8 mouse cellular contexts compared by ENCODE assay signal in the genomic region with DNA sequence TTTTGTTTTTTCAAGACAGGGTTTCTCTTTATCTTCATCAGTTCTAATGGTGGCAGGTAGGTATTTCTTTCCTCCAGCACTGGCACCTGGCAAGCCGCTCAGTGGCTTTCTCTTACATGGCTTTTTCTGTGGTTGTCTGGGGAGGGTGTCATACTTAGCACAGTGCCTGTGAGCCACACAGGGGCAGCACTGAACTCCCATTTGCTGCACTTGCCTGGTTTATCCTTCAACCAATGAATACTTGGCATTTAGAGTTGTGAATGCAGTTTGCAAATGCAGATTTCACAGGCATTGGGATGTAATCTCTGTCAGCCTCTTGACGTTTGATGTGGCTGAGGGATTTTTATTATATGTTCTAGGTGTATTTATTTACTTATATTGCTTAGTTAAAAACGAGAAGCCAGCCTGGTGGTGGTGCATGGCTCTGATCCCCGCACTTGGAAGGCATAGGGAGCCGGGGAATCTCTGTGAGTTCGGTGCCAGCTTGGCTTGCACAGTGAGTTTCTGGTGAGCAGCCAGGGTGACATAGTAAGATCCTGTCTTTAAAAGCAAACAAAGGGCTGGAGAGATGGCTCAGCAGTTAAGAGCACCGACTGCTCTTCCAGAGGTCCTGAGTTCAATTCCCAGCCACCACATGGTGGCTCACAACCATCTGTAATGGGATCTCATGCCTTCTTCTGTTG. TPM values are rescaled to one million over a fixed set of nuclear protein-coding genes. Genes with fewer than 3 reads are reported as not detected.
DNase-seq lines count a peak whose midpoint lies in the region.

No protein-coding gene starts in this region.

- DNase-seq in layer of hippocampus, adult 11-12 months (ENCODE audit: low spot score), result peak; percentile 69
- DNase-seq in layer of hippocampus, postnatal 25 days (ENCODE audit: extremely low spot score in 1 of 2, low spot score in 1 of 2), result no peak
- DNase-seq in CD4-positive, CD25-positive, alpha-beta regulatory T cell, adult 2 months (ENCODE audit: low read depth, low spot score), result peak; percentile 70
- peak; percentile 50 for DNase-seq in Muller cell, postnatal 12 days (ENCODE audit: inconsistent ontology term)
- DNase-seq in heart, postnatal 10 days, result peak; percentile 44 to 54
- no peak for DNase-seq in spleen, postnatal 4 days (ENCODE audit: low spot score in 2 of 2)
- DNase-seq in spleen, adult 12 weeks (ENCODE audit: low spot score), result no peak
- DNase-seq in urinary bladder, postnatal 10 days (ENCODE audit: low spot score), result no peak

- intact Hi-C loops in heart, postnatal 10 days (cut with DNase I), result no loop called here

RNA-seq across cellular contexts. Expression of a gene that starts 6.6 kb away (rescaled TPM):
- total RNA-seq in layer of hippocampus, postnatal 25 days (2021), result 100 to 1,000 TPM; 318 to 353 TPM
- 10 to 100 TPM; 48.3 to 53.2 TPM for total RNA-seq in heart, postnatal 10 days (2021)

RNA-seq across cellular contexts. Expression of a gene that starts 25.8 kb away (rescaled TPM):
- not detected for total RNA-seq in layer of hippocampus, postnatal 25 days (2021)
- total RNA-seq in heart, postnatal 10 days (2021), result not detected

RNA-seq across cellular contexts. Expression of a gene that starts 32.3 kb away (rescaled TPM):
- total RNA-seq in layer of hippocampus, postnatal 25 days (2021), result 1 to 10 TPM; 1.3 to 1.4 TPM
- total RNA-seq in heart, postnatal 10 days (2021), result 1 to 10 TPM; 1.3 to 1.4 TPM

Comparison
In these comparisons a context has a peak if more than half of its experiments do, and no peak if none do; other contexts are left out.
1. DNase-seq: peak in layer of hippocampus, adult 11-12 months (single experiment), CD4-positive, CD25-positive, alpha-beta regulatory T cell, adult 2 months (single experiment), Muller cell, postnatal 12 days (single experiment) and heart, postnatal 10 days (2 of 2); none in layer of hippocampus, postnatal 25 days (0 of 2), spleen, postnatal 4 days (0 of 2), spleen, adult 12 weeks (single experiment) and urinary bladder, postnatal 10 days (single experiment).
2. RNA of a gene that starts 6.6 kb away (total RNA-seq): 318 to 353 TPM in layer of hippocampus, postnatal 25 days; 48.3 to 53.2 TPM in heart, postnatal 10 days; every median in the first group is over 4 times any median in the second.